14 mouse cellular contexts compared by ENCODE assay signal in genomic region chr5:111971193-111971592, GRCm38 (mm10).
"Had no signal": no experiment of that assay in that cellular context is flagged by ENCODE, and none has a peak within 500 bp of the region (broad histone marks: within the 10 kb centered on the region; RNA-seq: fewer than 3 reads in every experiment).

No protein-coding gene starts in this region.

- DNase-seq: kidney, postnatal 25 days; lung, adult 2 months; lung, postnatal 36 days; retina, postnatal 1 day; thymus, postnatal 4 days had no signal

- H3K27me3 ChIP-seq: liver, embryonic 15.5 days; midbrain, embryonic 13.5 days; neural tube, embryonic 15.5 days; stomach, embryonic 15.5 days had no signal

- H3K4me1 ChIP-seq: limb, embryonic 10.5 days; liver, embryonic 15.5 days; stomach, embryonic 15.5 days had no signal

- H3K36me3 ChIP-seq: limb, embryonic 10.5 days; liver, embryonic 15.5 days; midbrain, embryonic 13.5 days; neural tube, embryonic 15.5 days; stomach, embryonic 15.5 days had no signal

- H3K27ac ChIP-seq: left cerebral cortex, adult 2 months; limb, embryonic 10.5 days; liver, embryonic 15.5 days; midbrain, embryonic 13.5 days; neural tube, embryonic 15.5 days; stomach, embryonic 15.5 days had no signal

- ATAC-seq: lung, postnatal 0 days; midbrain, embryonic 13.5 days had no signal

- H3K4me2 ChIP-seq: liver, embryonic 11.5 days; liver, embryonic 15.5 days; midbrain, embryonic 13.5 days; neural tube, embryonic 15.5 days; stomach, embryonic 15.5 days had no signal

- H3K9ac ChIP-seq: liver, embryonic 15.5 days; midbrain, embryonic 13.5 days; neural tube, embryonic 15.5 days; stomach, embryonic 15.5 days had no signal

- H3K4me3 ChIP-seq: left cerebral cortex, adult 2 months; limb, embryonic 10.5 days; liver, embryonic 15.5 days; midbrain, embryonic 13.5 days; myocyte; neural tube, embryonic 15.5 days; stomach, embryonic 15.5 days had no signal

- H3K9me3 ChIP-seq: liver, embryonic 15.5 days; midbrain, embryonic 13.5 days; stomach, embryonic 15.5 days had no signal
